Mouse (Mus musculus) heart, embryonic 11.5 days (tissue): ENCODE measurements at regions not wholly inside any gene's neighbourhood (a gene's known extent, or its start where the extent isn't known, plus 50 kb on each side); places are given as distances from the start of the nearest gene placed in this dataset.

Source experiments
- ATAC-seq: fragments of 200-750 bp; cut with Nextera tagmentation; replicated peaks from 2 replicates; pipeline ENCODE4 v1.8.0; 2017; ENCODE audit warnings: moderate library complexity; ENCODE audit not compliant: insufficient number of reproducible peaks, low FRiP score, low TSS enrichment
- H3K27ac ChIP-seq: fragments of 300-500 bp; sonication (generic); 2 replicates; pipeline ENCODE4 v1.5.1; 2014; ENCODE audit warnings: mild to moderate bottlenecking, low read depth, low read length
- H3K27me3 ChIP-seq: fragments of 300-500 bp; sonication (generic); 2 replicates; pipeline ENCODE4 v1.6.1; 2014; ENCODE audit warnings: mild to moderate bottlenecking, low read length, mixed read lengths; ENCODE audit not compliant: control insufficient read depth, insufficient read depth
- H3K36me3 ChIP-seq: fragments of 300-500 bp; sonication (generic); 2 replicates; pipeline ENCODE4 v1.6.1; 2014; ENCODE audit warnings: mild to moderate bottlenecking, low read length, moderate library complexity, mixed read lengths; ENCODE audit not compliant: control insufficient read depth, insufficient read depth
- H3K4me1 ChIP-seq: fragments of 300-500 bp; sonication (generic); 2 replicates; pipeline ENCODE4 v1.6.1; 2014; ENCODE audit warnings: low read length; ENCODE audit not compliant: control insufficient read depth, insufficient read depth
- H3K4me2 ChIP-seq: fragments of 300-500 bp; sonication (generic); 2 replicates; pipeline ENCODE4 v1.6.1; 2014; ENCODE audit warnings: mild to moderate bottlenecking, moderate library complexity
- H3K4me3 ChIP-seq: fragments of 300-500 bp; sonication (generic); 2 replicates; pipeline ENCODE4 v1.5.1; 2014; ENCODE audit warnings: low read depth, low read length
- H3K9ac ChIP-seq: fragments of 300-500 bp; sonication (generic); 2 replicates; pipeline ENCODE4 v1.6.1; 2014; ENCODE audit warnings: mild to moderate bottlenecking, low read depth, low read length, moderate library complexity
- H3K9me3 ChIP-seq: fragments of 300-500 bp; sonication (generic); replicated peaks from 2 replicates; pipeline ENCODE4 v1.6.1; 2016; ENCODE audit warnings: low read length; ENCODE audit not compliant: control insufficient read depth
- WGBS: fragments of 180-500 bp; shearing (Covaris S2); extraction: QIAGEN DNeasy Blood & Tissue Kit; methylation state at CpG from one replicate; pipeline ENCODE4 v1.1.7; 2014; ENCODE audit not compliant: insufficient replicate concordance; 5-methylcytosine and 5-hydroxymethylcytosine counted together

- WGBS: 71% methylated on average over 11 of the region's 11 CpGs
- Histone ChIP-seq H3K4me2 (no peak overlapping the region), H3K4me3 (no peak overlapping the region), H3K27me3 (0 out of 2 replicates have a peak, but pooled peaks cover 4% of the 10 kb centered on the region), H3K27ac (no peak overlapping the region), H3K4me1 (0 out of 2 replicates have a peak, but pooled peaks cover 5% of the 10 kb centered on the region), H3K9me3 (no peaks in the 10 kb centered on the region), H3K9ac (no peak overlapping the region), H3K36me3 (no peaks in the 10 kb centered on the region)
- ATAC-seq: no peak
Measured at GRCm38 (mm10) chr6:31285981-31286737, 112.4 kb upstream of the Mkln1 start.

- 69% methylated on average over 2 of the region's 2 CpGs for WGBS
- Histone ChIP-seq H3K4me3 (no peak overlapping the region), H3K4me2 (no peak overlapping the region), H3K27me3 (0 out of 2 replicates have a peak, but pooled peaks cover 4% of the 10 kb centered on the region), H3K36me3 (no peaks in the 10 kb centered on the region), H3K27ac (no peak overlapping the region), H3K9ac (no peak overlapping the region), H3K9me3 (no peaks in the 10 kb centered on the region), H3K4me1 (0 out of 2 replicates have a peak, but pooled peaks cover 5% of the 10 kb centered on the region)
- no peak for ATAC-seq
Measured at GRCm38 (mm10) chr6:31287176-31287575, 111.4 kb upstream of the Mkln1 start.

GRCm38 (mm10) chr6:31287686-31288085, 110.8 kb upstream of the Mkln1 start:
- no peak overlapping the region for H3K4me2 ChIP-seq
- no peak overlapping the region for H3K4me3 ChIP-seq
- 35% methylated on average over 7 of the region's 7 CpGs for WGBS
- H3K4me1 ChIP-seq: 0 out of 2 replicates have a peak, but pooled peaks cover 5% of the 10 kb centered on the region
- no peak overlapping the region for H3K9ac ChIP-seq
- H3K27me3 ChIP-seq: 0 out of 2 replicates have a peak, but pooled peaks cover 4% of the 10 kb centered on the region
- no peak overlapping the region for H3K27ac ChIP-seq
- no peak for ATAC-seq
- H3K36me3 ChIP-seq: no peaks in the 10 kb centered on the region
- H3K9me3 ChIP-seq: no peaks in the 10 kb centered on the region

- Histone ChIP-seq H3K4me1 (0 out of 2 replicates have a peak, but pooled peaks cover 5% of the 10 kb centered on the region), H3K9ac (no peak overlapping the region), H3K27me3 (0 out of 2 replicates have a peak, but pooled peaks cover 4% of the 10 kb centered on the region), H3K4me2 (no peak overlapping the region), H3K9me3 (no peaks in the 10 kb centered on the region), H3K4me3 (no peak overlapping the region), H3K36me3 (no peaks in the 10 kb centered on the region), H3K27ac (peak overlapping the region; percentile 54; the same call in 1 of the 2 replicates)
- WGBS: 38% methylated on average over 14 of the region's 14 CpGs
- ATAC-seq: no peak
Measured at GRCm38 (mm10) chr6:31288421-31289233, 109.9 kb upstream of the Mkln1 start.

- Histone ChIP-seq H3K4me3 (no peak overlapping the region), H3K36me3 (no peaks in the 10 kb centered on the region), H3K27ac (no peak overlapping the region), H3K4me2 (no peak overlapping the region), H3K27me3 (0 out of 2 replicates have a peak, but pooled peaks cover 4% of the 10 kb centered on the region), H3K9me3 (no peaks in the 10 kb centered on the region), H3K9ac (no peak overlapping the region), H3K4me1 (0 out of 2 replicates have a peak, but pooled peaks cover 5% of the 10 kb centered on the region)
- no peak for ATAC-seq
- WGBS: 83% methylated on average over 4 of the region's 4 CpGs
Measured at GRCm38 (mm10) chr6:31289234-31289486, 109.4 kb upstream of the Mkln1 start.

- Histone ChIP-seq H3K4me3 (no peak overlapping the region), H3K4me2 (no peak overlapping the region), H3K27ac (no peak overlapping the region), H3K27me3 (0 out of 2 replicates have a peak, but pooled peaks cover 4% of the 10 kb centered on the region), H3K4me1 (0 out of 2 replicates have a peak, but pooled peaks cover 5% of the 10 kb centered on the region), H3K9ac (no peak overlapping the region), H3K36me3 (no peaks in the 10 kb centered on the region), H3K9me3 (no peaks in the 10 kb centered on the region)
- no peak for ATAC-seq
- WGBS: 89% methylated on average over 7 of the region's 7 CpGs
Measured at GRCm38 (mm10) chr6:31292081-31292480, 106.5 kb upstream of the Mkln1 start.

GRCm38 (mm10) chr6:31293008-31293407, 105.5 kb upstream of the Mkln1 start:
- Histone ChIP-seq H3K27me3 (0 out of 2 replicates have a peak, but pooled peaks cover 4% of the 10 kb centered on the region), H3K36me3 (no peaks in the 10 kb centered on the region), H3K4me2 (no peak overlapping the region), H3K4me3 (no peak overlapping the region), H3K9me3 (no peaks in the 10 kb centered on the region), H3K27ac (no peak overlapping the region), H3K9ac (no peak overlapping the region), H3K4me1 (0 out of 2 replicates have a peak, but pooled peaks cover 5% of the 10 kb centered on the region)
- no peak for ATAC-seq
- 40% methylated on average over 7 of the region's 7 CpGs for WGBS

GRCm38 (mm10) chr6:31299395-31299794, 99.1 kb upstream of the Mkln1 start:
- no peaks in the 10 kb centered on the region for H3K9me3 ChIP-seq
- no peak overlapping the region for H3K4me3 ChIP-seq
- H3K27ac ChIP-seq: no peak overlapping the region
- H3K27me3 ChIP-seq: no peaks in the 10 kb centered on the region
- no peaks in the 10 kb centered on the region for H3K36me3 ChIP-seq
- H3K4me2 ChIP-seq: no peak overlapping the region
- no peaks in the 10 kb centered on the region for H3K4me1 ChIP-seq
- H3K9ac ChIP-seq: no peak overlapping the region
- no peak for ATAC-seq
- WGBS: 78% methylated on average over 7 of the region's 7 CpGs
